Mouse (Mus musculus) heart, embryonic 14.5 days (tissue): Measurements from ENCODE around the gene Pglyrp1. TPM values are rescaled to one million over a fixed set of nuclear protein-coding genes. Genes with fewer than 3 reads are reported as not detected.

Source experiments
- ATAC-seq: fragments of 200-750 bp; cut with Nextera tagmentation; 2 replicates; pipeline ENCODE4 v1.8.0; 2017; ENCODE audit warnings: low read depth, moderate TSS enrichment; ENCODE audit not compliant: insufficient number of reproducible peaks, insufficient read depth, low FRiP score
- H3K27ac ChIP-seq, 2 experiments: fragments of 200-500 bp in 1 of 2; fragments of 300-500 bp in 1 of 2; sonication (generic) in 1 of 2; replicated peaks in 1 of 2; 2 replicates each; pipeline ENCODE4 v1.5.1; 2012 to 2014; ENCODE audit warnings: low read depth in 2 of 2, low read length in 2 of 2, control low read depth in 1 of 2, mild to moderate bottlenecking in 1 of 2, mixed read lengths in 1 of 2; ENCODE audit not compliant: control insufficient read depth in 1 of 2, insufficient read depth in 1 of 2
- H3K27me3 ChIP-seq: fragments of 300-500 bp; sonication (generic); 2 replicates; pipeline ENCODE4 v1.6.1; 2014; ENCODE audit warnings: mild to moderate bottlenecking, low read length, control low read depth; ENCODE audit not compliant: control insufficient read depth, insufficient read depth
- H3K36me3 ChIP-seq: fragments of 300-500 bp; sonication (generic); 2 replicates; pipeline ENCODE4 v1.6.1; 2014; ENCODE audit warnings: mild to moderate bottlenecking, control low read depth, low read length, mixed read lengths; ENCODE audit not compliant: control insufficient read depth, insufficient read depth
- H3K4me1 ChIP-seq, 2 experiments: fragments of 200-500 bp in 1 of 2; fragments of 300-500 bp in 1 of 2; sonication (generic) in 1 of 2; 2 replicates each; pipeline ENCODE4 v1.6.1; 2012 to 2014; ENCODE audit warnings: low read length in 2 of 2, control low read depth in 1 of 2, mixed read lengths in 1 of 2; ENCODE audit not compliant: control insufficient read depth in 2 of 2, insufficient read depth in 2 of 2
- H3K4me2 ChIP-seq: fragments of 300-500 bp; sonication (generic); 2 replicates; pipeline ENCODE4 v1.6.1; 2014; ENCODE audit warnings: mild to moderate bottlenecking, low read length
- H3K4me3 ChIP-seq, 2 experiments: fragments of 200-500 bp in 1 of 2; fragments of 300-500 bp in 1 of 2; sonication (generic) in 1 of 2; 2 replicates each; pipeline ENCODE4 v1.5.1; 2012 to 2014; ENCODE audit warnings: low read length in 2 of 2, mild to moderate bottlenecking in 2 of 2, control low read depth in 1 of 2, low read depth in 1 of 2, moderate library complexity in 1 of 2; ENCODE audit not compliant: control insufficient read depth in 1 of 2, insufficient read depth in 1 of 2
- H3K9ac ChIP-seq: fragments of 300-500 bp; sonication (generic); 2 replicates; pipeline ENCODE4 v1.6.1; 2014; ENCODE audit warnings: mild to moderate bottlenecking, low read length
- H3K9me3 ChIP-seq: fragments of 300-500 bp; sonication (generic); 2 replicates; pipeline ENCODE4 v1.6.1; 2016; ENCODE audit warnings: low read length, control low read depth; ENCODE audit not compliant: control insufficient read depth
- WGBS: fragments of 180-500 bp; shearing (Covaris S2); extraction: QIAGEN DNeasy Blood & Tissue Kit; methylation state at CpG from one replicate; pipeline ENCODE4 v1.1.7; 2014; 5-methylcytosine and 5-hydroxymethylcytosine counted together
- polyA plus RNA-seq: library from polyadenylated mRNA; unstranded; fragments of >200 nt; fragmentation: Nextera tagmentation; extraction: Ambion mirVana; gene quantifications from 2 replicates; pipeline ENCODE4 v1.2.1, GENCODE M21; 2014

The Pglyrp1 gene
- polyA plus RNA-seq, 1 experiment from 2014 or later, result 1.8 TPM

DNA sequence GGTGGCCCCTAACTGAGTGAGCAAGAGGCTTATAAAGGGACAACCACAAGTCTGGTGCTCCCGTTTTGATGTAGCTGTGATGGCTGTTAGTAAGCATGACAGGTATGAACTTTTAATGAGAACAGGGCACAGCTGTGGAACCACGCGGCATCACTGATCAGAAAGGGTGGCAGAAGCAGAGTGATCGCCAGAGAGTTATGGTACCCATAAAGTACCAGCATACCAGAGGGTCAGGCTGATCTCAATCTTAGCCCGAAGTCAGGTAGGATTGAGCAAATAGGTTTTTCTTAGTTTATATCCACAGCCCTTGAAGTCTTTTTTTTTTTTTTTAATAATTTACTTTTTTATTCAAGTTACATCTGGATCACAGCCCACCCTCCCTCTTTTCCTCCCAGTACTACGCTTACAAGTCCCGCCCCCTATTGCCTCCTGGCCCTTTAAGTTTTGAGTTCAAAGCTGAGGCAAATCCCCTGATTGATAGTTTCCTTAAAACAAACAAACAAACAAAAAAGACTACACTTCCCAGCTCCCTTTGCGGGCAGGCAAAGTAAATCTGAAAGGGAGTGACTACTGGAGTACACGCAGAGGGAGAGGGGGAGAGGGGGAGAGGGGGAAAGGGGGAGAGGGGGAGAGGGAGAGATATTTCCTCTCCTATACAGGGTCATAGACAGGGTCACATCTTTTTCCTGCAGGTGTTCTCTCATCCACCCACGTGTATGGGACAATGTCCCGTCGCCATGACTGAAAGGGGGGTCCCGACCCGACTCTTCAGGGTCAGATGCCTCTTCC is 1.1 kb downstream of the Pglyrp1 start:
- Histone ChIP-seq H3K9me3 (0 out of 2 replicates have a peak, but pooled peaks cover 3% of the 10 kb centered on the region), H3K4me1 (no peaks in the 10 kb centered on the region), H3K4me2 (peak overlapping the region; percentile 70), H3K27ac (no peak overlapping the region), H3K27me3 (0 out of 2 replicates have a peak, but pooled peaks cover 5% of the 10 kb centered on the region), H3K4me3 (peak overlapping the region; percentile 25 to 36), H3K9ac (no peak overlapping the region), H3K36me3 (no peaks in the 10 kb centered on the region)
- no peak for ATAC-seq
- WGBS, result 28% methylated on average over 14 of the region's 14 CpGs

DNA sequence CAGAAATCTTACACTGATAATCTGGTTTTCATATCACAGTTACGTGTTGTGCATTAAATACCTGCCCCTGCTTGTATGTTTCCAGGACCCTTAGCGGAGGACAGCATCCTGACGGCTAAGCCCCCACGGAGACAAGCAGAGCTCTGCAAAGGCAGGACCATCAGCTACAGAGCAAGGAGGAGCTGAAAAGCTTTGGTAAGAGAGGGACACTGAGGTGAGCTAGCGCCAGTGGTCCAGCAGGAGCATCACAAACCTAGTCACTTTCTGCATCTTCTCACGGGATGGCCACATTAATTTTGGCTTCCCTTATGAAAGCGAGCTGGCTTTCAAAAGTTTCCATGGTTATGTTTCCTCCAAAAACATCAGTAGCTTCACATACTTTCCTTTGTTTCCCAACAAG is 1.7 kb downstream of the Pglyrp1 start:
- WGBS, result 6% methylated on average over 7 of the region's 7 CpGs
- Histone ChIP-seq H3K4me3 (peak overlapping the region; percentile 34 to 36), H3K4me2 (peak overlapping the region; percentile 70), H3K27me3 (0 out of 2 replicates have a peak, but pooled peaks cover 5% of the 10 kb centered on the region), H3K27ac (no peak overlapping the region), H3K36me3 (no peaks in the 10 kb centered on the region), H3K4me1 (no peaks in the 10 kb centered on the region), H3K9me3 (0 out of 2 replicates have a peak, but pooled peaks cover 3% of the 10 kb centered on the region), H3K9ac (peak overlapping the region; percentile 59; the same call in 1 of the 2 replicates)
- ATAC-seq, result no peak

DNA sequence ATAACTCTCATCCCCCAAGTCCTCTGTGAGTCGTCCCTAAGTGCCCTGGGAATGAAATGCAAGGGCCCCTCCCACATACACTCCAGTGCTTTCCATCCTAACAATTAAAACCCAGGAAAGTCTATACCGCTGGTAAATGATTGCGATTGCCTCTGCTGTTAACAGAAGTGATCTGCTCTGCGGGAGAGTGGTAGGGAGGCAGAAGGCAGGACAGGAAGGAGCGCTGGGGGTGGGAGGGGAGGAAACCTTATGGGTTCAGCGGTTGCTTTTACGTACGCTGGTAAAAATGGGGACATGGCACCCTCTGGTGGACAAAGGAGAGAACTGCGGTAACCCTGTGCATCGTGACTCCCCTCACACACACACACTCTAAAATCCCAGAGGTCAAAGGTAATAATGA is 2.1 kb downstream of the Pglyrp1 start:
- Histone ChIP-seq H3K9me3 (0 out of 2 replicates have a peak, but pooled peaks cover 3% of the 10 kb centered on the region), H3K4me1 (no peaks in the 10 kb centered on the region), H3K27me3 (0 out of 2 replicates have a peak, but pooled peaks cover 5% of the 10 kb centered on the region), H3K27ac (no peak overlapping the region), H3K36me3 (no peaks in the 10 kb centered on the region), H3K4me2 (peak overlapping the region; percentile 70), H3K9ac (peak overlapping the region; percentile 59; the same call in 1 of the 2 replicates), H3K4me3 (peak overlapping the region; percentile 34 to 36)
- WGBS, result 0% methylated on average over 10 of the region's 10 CpGs
- peak; percentile 61; the same call in 1 of the 2 replicates for ATAC-seq

DNA sequence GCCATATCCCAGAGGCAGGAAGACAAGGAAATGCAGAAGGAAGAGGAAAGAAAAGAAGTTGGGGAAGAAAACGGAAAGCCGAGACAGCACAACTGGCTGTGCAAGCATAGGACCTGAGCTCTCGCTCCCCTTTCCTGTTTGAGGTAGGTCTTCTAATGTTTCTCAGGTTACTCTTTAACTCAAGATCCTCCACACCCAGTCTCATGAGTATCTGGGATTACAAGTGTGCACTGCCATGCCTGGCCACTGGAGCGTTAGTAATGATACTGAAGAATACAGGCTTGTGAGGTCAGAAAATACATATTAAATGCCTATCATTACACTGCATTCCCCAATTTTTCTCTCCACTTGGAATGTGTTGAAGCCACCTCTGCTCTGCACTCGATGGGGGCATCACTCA is 4.2 kb downstream of the Pglyrp1 start:
- no peaks in the 10 kb centered on the region for H3K4me1 ChIP-seq
- no peak overlapping the region for H3K9ac ChIP-seq
- 0 out of 2 replicates have a peak, but pooled peaks cover 5% of the 10 kb centered on the region for H3K27me3 ChIP-seq
- H3K36me3 ChIP-seq, result no peaks in the 10 kb centered on the region
- no peak overlapping the region for H3K27ac ChIP-seq
- ATAC-seq, result no peak
- H3K9me3 ChIP-seq, result no peaks in the 10 kb centered on the region
- H3K4me3 ChIP-seq, result no peak overlapping the region
- WGBS, result 77% methylated on average over 5 of the region's 5 CpGs
- H3K4me2 ChIP-seq, result no peak overlapping the region

DNA sequence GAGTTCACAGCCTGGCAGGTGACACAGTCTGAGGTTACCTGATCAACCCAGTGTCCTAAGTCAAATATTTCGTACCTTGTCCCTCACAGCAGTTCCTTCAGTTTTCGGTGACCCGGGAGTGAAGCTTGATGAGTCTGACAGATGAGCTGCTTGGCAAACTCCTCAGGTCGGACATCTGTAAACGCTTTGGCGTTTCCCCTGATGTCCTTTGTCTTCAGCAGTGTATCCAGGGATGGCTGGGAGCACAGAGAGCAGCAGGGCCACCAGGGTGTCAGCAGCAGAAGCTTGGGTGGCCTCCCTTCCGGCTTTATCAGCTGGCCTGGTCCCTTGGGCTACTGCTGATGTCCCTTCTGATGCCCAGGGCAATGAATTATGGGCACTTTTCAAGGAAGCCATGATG is 7.6 kb downstream of the Pglyrp1 start:
- no peaks in the 10 kb centered on the region for H3K9me3 ChIP-seq
- no peak for ATAC-seq
- H3K4me1 ChIP-seq, result 0 out of 4 replicates have a peak, but pooled peaks cover 0 to under 1% of the 10 kb centered on the region in 2 experiments
- no peak overlapping the region for H3K4me3 ChIP-seq
- no peak overlapping the region for H3K9ac ChIP-seq
- no peak overlapping the region for H3K4me2 ChIP-seq
- no peaks in the 10 kb centered on the region for H3K36me3 ChIP-seq
- 69% methylated on average over 7 of the region's 7 CpGs for WGBS
- H3K27ac ChIP-seq, result no peak overlapping the region
- H3K27me3 ChIP-seq, result no peaks in the 10 kb centered on the region

DNA sequence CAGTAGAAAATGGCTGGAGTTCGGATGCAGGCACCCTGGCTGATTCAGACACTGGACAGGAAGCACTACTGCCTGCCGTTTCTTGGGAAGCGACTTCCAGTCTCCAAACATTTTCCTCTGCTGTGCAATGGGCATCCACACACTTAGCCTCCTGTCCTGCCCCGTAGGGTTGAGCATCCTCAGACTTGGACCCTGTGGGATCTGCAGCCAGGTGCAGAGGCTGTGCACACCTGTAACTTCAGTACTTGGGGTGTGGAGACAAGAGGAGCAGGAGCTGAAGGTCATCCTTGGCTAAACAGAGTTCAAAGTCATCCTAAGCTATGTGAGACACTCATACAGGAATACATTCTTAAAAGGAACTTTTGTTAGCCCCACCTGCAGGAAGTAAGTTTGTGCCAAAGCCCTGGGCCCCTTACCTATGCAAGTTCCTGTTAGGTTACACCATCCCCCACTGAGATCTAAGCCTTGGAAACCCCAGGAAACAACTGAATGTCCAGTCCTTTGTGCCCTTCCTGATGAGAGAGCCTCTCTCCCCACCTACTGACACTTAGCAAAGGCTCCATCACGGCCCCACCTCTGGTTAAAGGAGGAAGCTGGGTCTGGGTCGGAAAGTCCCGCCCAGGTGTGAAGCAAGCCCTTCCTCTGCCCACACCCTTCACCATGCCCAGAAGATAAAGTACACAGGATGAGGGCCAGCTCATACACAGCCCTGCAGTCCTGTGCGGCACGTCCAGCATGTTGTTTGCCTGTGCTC is 13.0 kb downstream of the Pglyrp1 start:
- H3K9ac ChIP-seq, result no peak overlapping the region
- no peak overlapping the region for H3K27ac ChIP-seq
- 43% methylated on average over 9 of the region's 9 CpGs for WGBS
- no peaks in the 10 kb centered on the region for H3K9me3 ChIP-seq
- H3K4me2 ChIP-seq, result no peak overlapping the region
- H3K4me3 ChIP-seq, result no peak overlapping the region
- no peaks in the 10 kb centered on the region for H3K27me3 ChIP-seq
- peaks cover 3% of the 10 kb centered on the region; the same call in 1 of the 2 replicates for H3K36me3 ChIP-seq
- ATAC-seq, result no peak
- 0 out of 4 replicates have a peak, but pooled peaks cover 0 to 2% of the 10 kb centered on the region in 2 experiments for H3K4me1 ChIP-seq

DNA sequence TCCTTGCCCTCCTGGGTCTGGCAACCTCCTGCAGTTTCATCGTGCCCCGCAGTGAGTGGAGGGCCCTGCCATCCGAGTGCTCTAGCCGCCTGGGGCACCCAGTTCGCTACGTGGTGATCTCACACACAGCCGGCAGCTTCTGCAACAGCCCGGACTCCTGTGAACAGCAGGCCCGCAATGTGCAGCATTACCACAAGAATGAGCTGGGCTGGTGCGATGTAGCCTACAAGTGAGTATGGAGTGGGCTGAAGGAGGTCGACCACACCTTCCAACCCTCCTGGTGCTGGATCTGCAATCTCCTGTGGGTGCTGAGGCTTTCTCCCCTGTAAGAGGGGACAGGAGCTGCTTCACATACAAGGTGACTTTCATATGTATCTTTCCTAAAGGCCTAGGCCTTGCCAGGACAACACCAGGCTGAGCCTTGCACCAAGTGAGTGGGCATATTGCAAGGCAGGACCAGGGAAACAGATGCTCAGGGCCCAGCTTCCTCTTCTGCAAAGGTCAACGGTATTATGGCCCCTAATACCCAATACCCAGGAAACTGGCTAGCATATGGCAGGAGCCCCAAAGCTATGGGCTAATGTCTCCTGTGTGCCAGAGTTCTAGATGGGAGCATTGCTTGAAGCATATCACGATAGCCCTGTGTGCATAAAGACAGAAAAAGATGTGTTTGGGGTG is 13.8 kb downstream of the Pglyrp1 start:
- Histone ChIP-seq H3K27ac (no peak overlapping the region), H3K4me1 (0 out of 4 replicates have a peak, but pooled peaks cover 0 to 2% of the 10 kb centered on the region in 2 experiments), H3K4me3 (no peak overlapping the region), H3K9ac (no peak overlapping the region), H3K4me2 (no peak overlapping the region), H3K9me3 (no peaks in the 10 kb centered on the region), H3K27me3 (no peaks in the 10 kb centered on the region), H3K36me3 (peaks cover 4% of the 10 kb centered on the region; the same call in 1 of the 2 replicates)
- no peak for ATAC-seq
- 53% methylated on average over 13 of the region's 13 CpGs for WGBS
